Mouse (Mus musculus) erythroid progenitor cell, adult 5-6 weeks (primary cell): ENCODE data around the gene Ets1. TPM values are rescaled to one million over a fixed set of nuclear protein-coding genes. Genes with fewer than 3 reads are reported as not detected.

Experiments used
- ATAC-seq: replicated peaks from 2 replicates; pipeline ENCODE4 v1.8.0; 2016; ENCODE audit warnings: moderate number of reproducible peaks, mild to moderate bottlenecking, moderate TSS enrichment, inconsistent platforms; ENCODE audit not compliant: poor library complexity, low FRiP score, severe bottlenecking
- total RNA-seq, 2 experiments: library from RNA; stranded (forward) in 1 of 2; stranded (reverse) in 1 of 2; fragments of 150-400 nt in 1 of 2; fragments of 186-747, 209-891 nt in 1 of 2; gene quantifications; 2 replicates each; pipeline versions ENCODE4 v1.2.3 to v1.2.4; 2015 to 2017; ENCODE audit warnings: low replicate concordance in 2 of 2

Ets1 gene
- total RNA-seq, 2 experiments from 2014 or later: 22.3 to 23.1 TPM

DNA sequence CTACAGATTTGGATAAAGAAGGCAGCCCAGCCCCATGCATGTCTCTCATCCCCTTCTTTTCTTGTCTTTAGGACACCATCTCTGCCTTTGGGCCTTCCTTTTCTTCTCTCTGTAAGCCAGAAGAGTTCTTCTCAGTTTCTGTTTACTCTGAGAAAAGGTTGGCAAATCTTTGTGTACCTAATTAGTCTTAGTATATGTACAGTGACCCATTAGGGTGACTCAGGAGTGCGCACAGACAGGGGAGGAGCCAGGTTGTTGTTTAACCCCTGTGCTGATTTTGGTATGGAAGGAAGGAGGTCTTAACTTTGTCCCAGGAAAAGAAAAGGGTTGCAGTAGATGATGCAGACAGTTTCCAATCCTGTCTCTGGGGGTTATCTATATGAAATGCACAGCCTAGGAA is 86.2 kb downstream of the Ets1 start:
- no peak for ATAC-seq

DNA sequence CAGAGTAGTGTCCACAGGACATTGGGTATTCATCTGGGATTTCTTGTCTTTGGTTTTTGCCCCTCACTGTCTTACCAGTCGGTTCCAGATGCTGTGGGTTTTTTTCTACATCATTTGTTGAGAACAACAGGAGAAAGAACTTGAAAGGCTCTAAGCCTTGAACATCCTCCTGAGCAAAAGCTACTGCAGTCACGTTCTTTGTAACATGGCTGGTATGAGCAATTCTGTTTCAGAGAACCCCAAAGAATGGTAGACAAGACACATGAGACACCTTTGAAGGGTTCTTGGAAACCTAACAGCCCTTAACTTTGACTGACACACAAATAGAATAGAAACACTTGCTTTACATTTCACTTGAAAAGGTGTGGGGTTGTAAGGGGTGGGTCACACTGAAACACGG is 86.9 kb downstream of the Ets1 start:
- no peak for ATAC-seq

DNA sequence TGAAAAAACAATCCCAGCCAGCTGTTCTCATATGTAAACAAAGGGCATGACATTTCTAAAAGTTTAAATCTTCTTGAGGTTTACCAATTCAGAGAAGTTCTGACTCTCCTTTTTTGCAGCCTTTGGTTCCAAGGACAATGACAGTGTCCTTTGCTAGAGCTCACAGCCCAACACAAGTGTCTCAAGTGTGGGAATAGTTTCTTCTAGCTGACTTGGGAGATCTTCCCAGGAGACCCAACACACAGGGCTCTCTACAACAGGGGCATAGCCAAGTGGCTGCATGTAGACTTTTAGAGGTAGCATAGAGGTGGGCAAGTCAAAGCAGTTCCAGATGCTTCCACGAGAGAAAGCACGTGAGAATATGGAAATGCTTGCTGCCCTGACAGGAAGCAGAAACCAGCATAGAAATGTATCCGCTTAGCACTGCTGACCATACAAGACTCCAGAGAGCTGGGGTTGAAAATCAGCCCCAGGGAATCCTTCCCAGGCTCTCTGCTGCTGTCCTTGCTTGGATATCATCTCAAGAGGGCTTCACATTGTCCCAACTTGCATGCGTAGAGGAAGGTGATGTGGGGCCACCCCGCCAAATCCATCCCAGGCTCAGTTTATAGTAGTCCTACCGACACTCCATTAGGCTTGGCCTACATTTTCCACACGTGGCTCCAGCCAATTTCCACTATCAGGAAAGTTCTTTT is 88.3 kb downstream of the Ets1 start:
- no peak for ATAC-seq

DNA sequence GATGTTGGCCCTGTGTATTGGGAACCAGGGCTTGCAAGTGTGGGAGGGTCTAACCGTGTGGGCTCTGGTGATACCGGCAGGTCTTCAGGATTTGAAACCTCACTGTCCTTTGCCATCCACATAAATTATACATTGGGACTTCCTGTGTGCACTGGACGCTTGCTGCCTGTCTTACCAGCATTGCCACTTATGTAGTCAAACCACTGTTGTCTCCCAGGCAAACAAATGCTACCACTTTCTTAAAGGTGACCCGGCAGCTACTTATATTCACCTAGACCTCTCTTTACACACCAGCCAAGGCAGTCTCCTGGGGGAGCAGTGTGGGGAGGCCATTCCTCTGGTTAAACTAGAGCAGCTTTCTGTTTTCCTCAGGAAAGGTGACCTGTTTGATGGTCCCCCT is 89.9 kb downstream of the Ets1 start:
- no peak for ATAC-seq

DNA sequence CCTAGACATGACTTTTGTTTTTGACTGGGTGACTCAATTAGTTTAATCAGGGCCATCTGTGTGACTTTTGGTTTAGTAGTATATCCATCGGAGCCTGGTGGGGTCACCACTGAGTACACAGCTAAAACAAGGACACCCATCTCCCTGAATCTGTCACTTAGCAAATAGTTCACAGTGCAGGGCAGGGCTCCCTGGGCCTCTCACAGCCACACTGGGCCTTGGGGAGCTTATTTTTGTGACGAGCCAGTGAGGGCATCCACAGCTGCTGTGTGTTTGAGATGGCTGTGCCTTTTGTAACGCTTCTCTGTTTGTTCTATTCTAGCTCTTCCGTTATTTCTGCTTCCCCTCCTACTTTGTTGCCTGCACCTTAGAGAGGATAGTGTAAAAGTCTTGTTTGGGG is 90.6 kb downstream of the Ets1 start:
- no peak for ATAC-seq

DNA sequence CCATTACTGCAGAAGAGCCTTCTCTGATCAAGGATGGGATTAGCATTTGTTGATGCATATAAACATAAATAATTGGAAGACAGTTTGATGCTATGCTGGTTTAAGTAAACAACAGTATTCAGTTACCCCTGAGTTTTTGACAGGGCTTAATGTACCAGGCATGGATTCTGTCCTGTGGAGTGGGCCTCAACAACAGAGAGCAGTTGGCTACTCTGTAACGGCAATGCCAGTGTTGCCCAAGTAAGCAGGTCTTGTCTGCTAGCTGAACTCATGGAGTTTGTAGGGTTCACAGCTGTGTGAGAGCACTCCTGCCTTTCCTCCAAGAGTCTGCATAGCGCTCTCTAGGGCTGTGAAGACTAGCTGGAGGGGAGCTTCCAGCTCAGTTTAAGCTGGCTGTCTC is 91.0 kb downstream of the Ets1 start:
- ATAC-seq: no peak

DNA sequence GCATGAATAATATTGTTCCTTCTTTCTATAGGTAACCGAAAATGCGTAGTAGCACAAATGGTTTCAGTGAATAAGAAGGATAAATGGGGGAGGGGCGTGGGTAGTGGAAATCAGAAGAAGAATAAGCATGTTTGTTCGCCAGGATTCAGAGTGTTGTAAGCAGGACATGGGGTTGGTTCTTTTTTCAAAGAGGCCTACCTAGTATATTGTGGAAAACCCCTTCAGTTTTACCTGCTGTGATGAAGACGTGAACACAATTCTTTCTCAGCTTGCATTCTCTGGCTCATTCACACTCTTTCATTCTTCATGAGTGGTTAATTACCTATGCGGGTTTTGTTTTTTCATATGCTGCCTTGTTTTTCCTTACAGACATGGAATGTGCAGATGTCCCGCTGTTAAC is 92.3 kb downstream of the Ets1 start:
- no peak for ATAC-seq

DNA sequence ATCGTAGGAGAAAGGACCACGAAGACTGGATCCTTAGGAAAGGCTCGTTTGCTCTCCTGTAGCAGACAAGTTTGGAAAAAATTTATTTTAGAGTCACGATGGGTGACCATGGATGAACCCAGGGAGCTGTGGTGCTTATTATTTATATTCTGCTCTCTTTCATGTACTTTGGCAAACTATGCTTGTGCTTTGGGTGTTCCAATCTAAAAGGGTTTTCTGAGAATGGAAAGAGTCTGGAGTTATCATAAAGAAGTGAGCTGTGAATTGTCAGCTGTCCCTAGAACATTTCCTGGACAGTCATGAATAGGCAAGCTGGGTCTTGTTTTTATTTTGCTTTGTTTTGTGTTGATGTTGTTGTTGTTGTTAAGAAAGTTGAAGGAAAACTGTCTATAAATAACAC is 92.8 kb downstream of the Ets1 start:
- no peak for ATAC-seq

DNA sequence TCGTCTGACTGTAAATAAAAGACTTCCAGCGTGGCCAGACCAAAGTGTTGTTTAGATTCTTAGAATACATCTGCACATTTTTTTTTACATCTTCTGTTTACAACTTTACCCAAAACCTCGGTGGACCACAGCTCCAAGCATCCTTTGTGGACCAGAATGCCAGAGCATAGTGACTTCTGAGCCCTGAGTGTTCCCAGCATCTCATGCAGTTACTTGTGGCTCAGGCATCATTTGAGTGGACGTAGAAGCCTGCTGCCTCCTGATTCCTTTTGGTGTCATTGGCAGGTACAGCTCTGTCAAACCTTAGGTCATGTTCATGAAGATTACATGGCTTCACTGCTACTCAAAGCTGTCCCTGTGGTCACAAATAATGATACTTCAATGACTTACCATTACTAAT is 93.2 kb downstream of the Ets1 start:
- no peak for ATAC-seq

DNA sequence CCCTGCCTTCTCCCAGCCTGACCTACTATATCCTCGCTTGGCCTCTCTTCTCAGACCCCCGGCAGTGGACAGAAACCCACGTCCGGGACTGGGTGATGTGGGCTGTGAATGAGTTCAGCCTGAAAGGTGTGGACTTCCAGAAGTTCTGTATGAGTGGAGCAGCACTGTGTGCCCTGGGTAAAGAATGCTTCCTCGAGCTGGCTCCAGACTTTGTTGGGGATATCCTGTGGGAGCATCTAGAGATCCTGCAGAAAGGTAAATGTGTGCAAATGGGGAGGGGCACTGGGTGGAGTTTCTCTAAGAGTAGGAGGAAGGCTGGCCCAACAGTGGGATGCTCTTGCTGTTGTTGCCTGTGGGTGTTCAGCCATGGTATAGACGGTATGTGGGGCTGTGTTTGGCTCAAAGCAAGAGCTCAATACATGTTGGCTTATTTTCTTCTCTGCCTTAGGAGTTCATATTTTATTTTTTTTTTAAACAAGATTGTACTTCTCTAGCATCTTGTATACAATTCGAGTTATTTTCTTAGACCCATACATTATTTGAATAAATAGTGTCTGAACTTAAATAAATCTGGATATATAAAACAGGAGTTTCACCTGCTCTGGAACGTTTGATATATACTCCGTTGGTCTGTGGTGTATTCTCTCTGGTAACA is 94.1 kb downstream of the Ets1 start:
- ATAC-seq: no peak

DNA sequence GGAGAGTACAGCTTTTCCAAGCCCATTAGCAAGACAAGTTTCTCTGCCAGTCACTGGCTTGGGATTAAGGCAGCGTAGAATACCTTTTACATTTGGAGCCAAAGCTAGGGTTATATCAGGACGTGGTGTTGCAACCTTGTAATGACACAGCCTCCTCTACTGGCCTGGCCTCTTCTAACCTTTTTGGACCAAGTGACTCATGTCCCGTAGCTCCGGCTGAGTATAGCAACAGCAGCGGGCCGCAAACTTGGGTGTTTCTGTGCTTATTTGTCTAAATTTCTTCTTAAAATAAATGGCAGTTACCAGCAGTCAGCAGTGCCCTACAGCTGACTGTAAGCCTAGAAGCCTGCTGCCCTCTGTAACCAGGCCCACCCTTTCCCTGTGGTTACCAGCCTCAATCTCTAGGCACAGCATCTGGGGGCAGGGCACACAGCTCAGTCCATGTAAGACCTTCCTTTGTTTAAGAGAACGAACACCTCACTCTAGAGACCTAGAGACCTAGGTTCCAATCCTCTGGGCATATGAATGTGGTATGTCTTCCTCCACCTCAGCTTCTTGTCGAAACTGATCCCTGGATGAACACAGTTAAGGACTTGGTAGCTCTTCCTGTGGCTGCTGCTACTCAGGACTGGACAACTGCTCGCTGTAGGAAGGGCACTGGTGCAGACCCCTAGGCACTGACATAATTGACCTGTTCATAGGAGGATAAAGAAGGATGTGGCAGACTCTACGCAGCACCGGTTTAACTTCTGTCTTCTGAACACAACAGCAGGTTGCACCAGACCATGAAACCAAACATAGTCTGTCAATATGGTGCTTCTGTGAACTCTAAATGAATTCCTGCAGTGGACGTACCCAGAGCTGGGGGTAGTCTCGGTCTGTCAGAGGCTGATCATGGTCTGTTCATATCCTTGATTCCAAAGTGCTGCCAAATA is 94.9 kb downstream of the Ets1 start:
- no peak for ATAC-seq

DNA sequence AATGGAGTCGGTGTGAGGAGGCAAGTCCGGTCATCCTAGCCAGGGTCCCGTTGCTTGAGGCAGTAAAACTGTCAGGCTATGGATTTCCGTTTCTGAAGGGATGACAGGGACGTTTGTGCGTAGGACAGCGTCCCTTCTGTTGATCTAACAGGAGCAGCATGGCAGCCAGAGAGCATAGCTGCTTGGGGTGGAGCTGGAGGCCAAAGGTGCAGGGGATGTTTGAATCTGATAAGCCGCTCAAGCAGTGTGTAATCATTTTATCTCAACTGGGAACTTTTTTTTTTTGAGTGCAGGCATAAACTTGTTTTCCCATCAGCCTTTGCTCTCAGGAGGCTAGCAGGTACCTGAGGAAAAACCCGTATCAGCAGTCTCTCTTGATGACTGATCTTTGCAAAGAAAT is 95.8 kb downstream of the Ets1 start:
- ATAC-seq: no peak

DNA sequence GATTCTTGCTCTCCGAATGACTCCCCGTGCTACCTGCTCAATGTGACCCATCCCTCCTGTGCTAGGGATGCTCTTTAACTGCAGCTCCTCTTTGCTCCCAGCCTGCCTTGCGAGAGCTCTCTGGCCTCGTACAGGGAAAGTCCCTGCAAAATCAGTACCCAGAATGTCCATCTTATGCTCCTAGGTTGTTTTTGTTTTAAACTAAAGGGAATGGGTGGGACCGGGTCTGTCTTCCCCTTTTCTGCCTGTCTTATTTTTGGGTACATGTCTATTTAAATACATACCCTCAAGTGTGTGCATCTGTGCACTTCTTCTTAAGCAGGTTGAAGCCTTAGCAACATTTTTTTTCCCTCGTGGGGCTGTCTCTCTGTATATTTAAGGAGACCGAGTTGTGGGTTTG is 99.0 kb downstream of the Ets1 start:
- no peak for ATAC-seq

DNA sequence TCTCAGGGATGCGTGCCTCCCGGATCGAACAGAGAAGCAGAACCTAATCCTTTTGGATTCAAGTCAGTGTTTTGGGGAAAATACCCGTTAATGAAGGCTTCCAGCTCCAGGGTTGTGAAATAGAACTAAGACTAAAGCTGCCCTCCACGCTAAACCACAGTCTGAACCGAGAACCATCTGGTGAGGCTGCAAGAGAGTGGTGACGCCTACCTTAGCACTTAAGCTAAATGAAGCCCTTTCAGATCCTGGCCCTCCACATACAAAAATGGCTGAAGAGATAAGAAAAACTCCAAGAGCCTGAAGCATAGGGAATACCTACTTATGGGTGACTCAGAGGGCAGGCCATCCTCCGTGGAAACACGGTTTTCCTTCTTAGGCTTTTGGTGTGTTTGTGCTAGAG is 100.0 kb downstream of the Ets1 start:
- no peak for ATAC-seq

DNA sequence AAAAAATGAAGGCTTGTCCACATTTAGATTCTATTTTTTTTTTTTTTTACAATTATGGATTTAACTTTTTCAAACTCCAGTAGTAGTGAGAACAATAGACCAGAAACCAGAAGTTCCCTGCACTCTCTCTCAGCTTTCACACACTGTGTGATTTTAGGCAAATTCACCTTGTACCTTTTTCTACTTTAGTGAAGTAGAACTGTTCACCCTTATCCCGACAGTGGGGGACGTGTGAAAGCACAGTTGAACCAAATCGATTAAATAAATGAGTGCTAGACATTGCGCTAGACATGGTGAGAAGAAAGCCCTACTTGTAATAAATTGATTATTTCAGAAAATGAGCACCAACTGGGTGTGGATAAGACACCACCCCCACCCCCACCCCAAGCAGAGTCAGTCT is 104.0 kb downstream of the Ets1 start:
- ATAC-seq: no peak

DNA sequence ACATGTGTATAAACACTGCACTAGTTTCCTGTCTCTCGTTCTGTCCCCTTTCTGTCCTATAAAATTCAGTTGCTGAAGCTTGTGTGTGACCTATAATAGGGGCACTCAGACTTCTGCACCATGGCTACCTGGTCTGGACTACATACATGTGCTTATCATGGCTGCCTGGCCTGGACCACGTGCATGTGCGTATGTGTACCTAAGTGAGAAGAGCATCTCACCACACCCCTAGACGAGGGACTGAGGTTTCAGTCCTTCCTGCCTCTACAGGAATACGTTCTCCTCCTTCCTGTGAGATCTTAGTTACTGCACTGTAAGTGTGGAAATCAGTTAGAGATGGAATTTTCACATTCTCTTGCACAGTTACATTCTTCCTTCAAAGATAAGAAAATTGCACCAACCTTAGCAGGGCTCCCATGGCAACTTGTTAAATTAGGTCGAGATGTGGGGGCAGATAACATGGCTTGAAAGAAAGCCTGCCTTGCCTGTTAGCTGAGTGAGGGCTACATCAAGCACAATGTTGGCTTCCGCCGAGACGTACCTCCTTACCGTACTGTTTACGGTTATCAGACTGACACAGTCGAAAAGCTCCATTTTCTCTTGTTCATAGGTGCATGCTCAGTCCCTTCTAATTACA is 104.8 kb downstream of the Ets1 start:
- ATAC-seq: no peak

DNA sequence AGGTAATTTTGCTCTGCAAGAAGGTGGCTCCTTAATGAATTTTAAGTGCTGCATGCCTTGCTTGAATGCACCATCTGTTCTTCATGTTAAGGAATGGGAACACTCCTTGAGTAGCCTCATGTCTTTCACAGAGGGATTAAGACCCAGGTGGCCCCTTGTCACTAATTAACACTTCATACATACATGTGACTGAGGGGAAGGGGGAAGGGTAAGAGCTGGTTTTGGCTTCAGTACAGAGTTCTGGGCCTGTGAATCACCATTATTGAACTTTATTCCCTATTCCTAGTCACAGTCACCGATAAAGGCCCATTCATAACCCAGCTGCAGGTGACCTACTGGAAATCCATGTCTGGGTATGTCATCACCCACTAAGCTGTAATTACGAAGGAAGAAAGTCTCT is 105.7 kb downstream of the Ets1 start:
- ATAC-seq: no peak

DNA sequence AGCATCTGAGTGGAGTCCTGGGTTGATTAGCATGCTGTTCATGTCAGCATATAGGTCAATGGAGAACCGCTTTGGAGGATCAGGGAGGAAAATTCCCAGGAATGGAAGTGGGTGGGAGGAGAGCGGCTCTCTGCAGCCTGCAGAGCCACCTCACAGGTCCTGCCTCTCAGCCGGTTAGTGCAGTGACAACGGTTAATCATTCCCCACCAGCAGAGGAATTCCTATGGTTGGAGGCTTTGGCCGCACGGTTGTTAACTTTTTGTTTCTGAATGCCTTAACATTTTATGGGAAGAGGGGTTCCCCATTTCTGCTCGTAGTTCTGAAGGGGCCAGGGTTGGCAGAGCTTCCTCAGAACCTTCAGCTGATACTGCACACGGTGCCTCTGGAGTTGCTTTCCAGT is 107.1 kb downstream of the Ets1 start:
- no peak for ATAC-seq

DNA sequence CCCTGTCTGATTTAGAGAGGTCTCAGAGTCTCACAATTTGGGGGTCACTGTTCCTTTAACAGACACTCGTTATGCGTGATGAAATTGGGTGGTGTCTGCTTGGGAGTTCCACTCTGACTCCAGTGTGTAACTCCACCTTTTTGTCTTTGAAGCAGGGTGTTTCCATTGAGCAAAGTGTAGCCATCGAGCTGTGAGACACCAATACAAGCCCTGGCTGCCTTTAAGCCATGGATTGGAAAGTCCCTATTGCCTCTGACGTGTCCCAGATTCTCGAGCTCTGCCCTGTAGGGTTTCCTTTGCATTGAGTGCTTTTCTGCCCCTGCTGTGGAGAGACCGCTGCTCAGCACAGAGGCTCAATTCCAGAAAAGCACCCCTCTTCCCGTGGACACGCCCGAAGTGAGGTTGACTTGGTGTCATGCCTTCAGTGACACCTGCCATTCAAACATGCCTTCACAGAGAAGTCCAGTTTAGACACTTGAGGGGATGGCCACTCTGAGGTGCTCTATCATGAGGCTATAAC is 107.7 kb downstream of the Ets1 start:
- no peak for ATAC-seq

DNA sequence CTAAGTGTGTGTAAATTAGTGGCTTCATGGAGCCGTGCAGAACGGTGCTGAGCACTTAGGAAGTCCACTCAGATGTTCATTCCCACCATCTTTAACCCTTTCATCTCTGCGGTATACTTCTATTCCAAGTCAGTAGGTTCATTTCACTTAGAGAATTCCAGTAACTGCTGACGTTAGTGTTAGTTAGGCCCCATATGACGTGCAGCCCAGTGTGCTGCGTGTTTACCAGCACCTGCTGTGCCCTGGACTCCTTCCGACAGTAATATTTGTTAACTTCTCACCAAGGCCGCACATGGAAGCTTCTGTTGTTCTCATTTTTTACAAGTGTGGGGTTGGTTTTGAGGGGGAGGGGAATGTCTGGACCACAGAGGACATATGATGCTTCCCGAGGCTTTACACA is 108.3 kb downstream of the Ets1 start:
- ATAC-seq: no peak
